Mouse (Mus musculus) right cerebral cortex, postnatal 14 days (tissue): ENCODE results near the gene Rab3c.

Experiments used
- DNase-seq: peaks from one replicate; pipeline ENCODE4 v3.0.0; 2022

Gene Rab3c

DNA sequence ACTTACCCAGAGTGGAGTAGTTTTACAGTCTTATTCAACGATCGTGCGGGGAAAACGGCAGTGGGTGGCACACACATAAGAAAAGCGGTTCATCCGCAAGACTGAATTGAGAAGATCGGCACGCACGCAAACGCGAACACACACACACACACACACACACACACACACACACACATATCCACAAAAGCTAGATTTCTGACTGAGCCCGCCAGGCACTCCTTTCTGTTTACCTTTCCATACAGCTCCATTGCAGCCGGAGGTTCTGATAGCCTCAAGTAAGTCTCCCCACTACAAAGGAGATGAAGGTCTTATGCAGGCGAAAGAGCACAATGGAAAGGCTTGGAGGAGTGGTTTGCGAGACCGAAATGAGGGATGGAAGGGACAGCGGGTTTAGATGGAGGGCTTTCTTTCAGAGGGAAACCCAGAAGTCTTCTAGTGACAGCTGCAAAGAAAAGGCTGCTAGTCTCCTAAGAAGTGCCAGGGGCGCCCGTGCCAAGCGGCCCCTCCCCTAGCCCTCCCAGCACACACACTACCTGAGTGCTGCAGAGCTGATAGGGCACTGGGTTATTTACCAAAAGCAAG is at the start of gene Rab3c:
Gene Rab3c, minus strand, starts transcription at position 434 of the 582 bp plus-strand sequence.
- no peak for DNase-seq

DNA sequence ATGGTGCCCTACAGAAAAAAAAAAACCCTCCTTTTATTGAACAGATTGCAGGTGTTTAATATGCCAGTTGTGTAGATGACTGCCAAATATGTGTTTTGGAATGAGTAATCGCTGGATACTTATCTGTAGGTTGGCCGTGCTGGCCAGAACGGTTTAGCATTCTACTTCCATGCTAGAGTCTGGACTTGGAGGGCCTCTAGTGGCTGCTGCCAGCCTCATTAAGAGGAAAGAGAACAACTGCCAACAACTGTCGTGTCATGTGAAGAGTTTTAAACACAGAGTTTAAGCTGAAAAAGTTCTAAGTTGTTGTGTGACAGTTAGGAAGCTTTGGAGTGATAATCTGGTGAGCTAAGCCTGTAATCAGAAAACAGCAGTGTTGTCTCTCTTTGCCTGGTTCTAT is 38.0 kb upstream of the Rab3c start:
- peak; percentile 10 for DNase-seq

DNA sequence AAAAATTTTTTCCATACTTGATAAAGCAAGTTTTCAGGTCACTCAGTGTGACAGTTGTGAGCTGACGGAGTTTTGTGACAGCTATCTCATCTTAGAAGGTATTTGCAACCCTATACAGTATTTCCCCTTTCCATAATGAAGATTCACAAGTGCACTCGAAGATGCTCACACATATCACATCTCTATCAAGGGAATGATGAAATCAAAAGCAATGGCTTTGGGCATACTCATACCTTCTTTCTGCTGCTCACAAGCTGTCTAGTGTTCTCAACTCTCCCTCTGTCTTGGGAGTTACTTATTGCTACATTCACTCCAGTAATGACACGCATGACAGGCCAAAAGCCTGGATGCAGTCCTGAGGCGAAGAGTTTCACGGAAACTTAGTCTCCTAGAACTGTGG is 26.4 kb upstream of the Rab3c start:
- DNase-seq: no peak

DNA sequence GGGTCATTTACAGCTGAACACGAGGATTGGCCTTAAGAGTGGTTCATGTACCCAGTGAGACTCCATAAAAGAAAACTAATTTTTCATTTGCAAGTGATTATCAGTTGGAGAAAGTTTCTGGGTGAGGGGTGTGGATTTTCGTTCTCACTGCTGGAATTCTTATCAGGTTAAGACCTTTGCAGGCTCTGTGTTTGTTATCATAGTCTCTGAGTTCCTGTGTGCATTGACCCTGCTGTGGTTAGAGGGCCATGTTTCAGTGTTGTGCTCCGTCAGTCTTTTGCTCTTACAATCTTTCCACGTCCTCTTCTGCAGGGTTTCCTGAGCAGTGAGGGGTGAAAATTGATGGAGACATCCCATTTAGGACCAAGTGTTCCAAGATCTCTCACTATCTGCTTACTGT is 16.3 kb upstream of the Rab3c start:
- DNase-seq: no peak

DNA sequence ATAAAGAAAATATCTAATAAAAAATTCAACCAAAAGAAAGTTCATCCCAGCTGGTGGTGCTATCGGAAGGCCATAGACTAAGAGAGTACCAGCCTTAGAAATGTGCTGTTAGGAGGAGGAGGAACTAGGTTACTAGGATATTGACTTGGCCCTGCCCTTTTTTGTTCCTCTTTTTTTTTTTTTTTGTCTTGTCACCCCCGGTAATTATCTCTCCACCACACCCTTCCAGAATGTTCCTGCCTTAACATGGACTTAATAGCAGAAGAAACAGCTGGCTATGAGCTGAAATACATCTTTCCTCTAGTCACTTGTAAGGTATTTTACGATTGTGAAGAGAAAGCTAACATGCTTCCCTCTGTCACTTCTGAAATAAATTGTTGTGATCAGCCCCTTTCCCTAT is 7.7 kb upstream of the Rab3c start:
- DNase-seq: no peak

DNA sequence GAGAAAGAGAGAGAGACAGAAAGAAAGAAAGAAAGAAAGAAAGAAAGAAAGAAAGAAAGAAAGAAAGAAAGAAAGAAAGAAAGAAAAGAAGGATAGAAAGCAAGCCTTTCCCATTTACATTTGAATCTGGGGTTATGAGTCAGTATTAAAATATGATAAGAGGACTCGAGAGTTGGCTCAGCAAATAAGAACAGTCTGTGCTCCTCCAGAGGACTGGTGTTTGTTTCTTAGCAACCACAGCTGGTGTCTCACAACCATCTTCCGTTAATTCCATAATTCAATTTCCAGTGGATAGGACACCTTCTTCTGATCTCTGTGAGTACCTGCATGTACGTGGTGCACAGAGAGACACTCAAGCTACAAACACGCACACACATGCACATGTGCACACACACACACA is 3.0 kb upstream of the Rab3c start:
- no peak for DNase-seq

DNA sequence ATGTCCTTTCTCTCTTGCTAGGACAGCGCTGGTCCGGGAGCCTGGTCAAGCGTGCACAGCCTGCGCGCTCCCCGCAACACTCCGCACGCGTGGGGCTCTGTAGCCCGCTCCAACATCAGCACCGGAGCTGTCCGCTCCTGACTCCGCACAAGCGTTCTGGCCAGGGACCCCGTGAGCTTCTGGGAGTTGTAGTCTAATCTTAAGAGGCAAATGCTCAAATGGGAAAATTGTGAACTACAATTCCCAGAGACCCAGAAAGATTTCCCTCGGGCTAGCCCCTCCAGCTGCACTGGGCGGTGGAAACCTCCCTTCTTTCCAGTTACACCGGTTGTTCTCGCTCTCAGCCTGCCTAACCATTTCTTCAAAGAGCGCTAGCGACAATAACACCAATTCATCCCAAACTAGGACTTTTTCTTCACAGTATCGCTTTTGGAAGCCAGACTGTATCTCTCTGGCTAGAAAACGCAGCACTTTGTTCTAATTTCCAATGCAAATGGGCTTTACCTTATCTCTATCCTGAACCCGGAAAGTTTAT is 701 bp downstream of the Rab3c start:
- peak; percentile 66 for DNase-seq

DNA sequence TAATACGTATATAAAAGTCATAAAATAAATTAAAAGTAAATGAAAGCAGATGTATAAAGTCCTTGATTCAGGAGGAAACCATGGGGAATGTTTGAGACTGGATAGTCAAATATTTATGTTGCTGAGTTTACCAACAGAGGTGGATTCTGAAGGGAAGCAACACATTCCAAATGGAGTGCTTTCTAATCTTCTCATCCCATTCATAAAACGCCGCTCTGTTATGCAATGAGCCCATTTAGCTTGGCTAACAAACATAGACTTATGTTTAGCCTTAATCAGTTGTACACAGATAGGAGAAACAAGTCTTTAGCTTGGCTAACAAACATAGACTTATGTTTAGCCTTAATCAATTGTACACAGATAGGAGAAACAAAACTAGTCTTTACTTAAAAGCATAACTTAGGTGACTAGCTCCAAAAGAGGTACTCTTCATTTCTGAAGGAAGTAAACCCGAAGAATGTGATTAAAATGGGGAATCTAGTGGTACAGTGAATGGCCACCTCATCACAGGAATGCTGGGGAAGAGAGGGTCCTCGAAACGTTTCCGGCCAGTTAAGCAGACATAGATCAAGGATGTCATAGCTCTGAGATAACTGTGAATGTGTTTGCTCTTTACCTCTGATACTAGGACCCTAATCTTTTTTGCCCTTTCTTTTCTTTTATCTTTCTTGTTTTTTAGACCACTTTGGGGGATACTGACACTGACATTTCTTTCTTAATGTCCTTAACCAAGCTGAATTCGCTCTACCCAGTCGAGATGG is 1.6 kb downstream of the Rab3c start:
- no peak for DNase-seq

DNA sequence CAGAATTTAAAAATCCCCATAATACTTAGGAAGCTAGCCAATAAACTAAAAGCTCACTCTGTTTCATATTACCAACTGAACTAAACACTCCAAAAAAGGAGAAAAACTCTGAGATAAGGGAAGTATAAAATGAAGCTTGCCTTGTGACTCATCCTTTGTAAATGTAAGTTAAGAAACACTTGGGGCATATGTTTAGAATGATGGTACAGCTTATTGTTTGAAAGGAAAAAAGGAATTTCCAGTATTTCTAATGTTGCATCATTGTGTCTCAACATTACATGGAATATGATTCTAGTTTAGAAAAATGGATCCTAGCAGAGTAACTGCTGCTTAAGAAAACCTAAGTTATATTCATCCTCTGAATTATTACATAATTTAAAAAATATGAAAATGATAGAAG is 3.1 kb downstream of the Rab3c start:
- DNase-seq: no peak

DNA sequence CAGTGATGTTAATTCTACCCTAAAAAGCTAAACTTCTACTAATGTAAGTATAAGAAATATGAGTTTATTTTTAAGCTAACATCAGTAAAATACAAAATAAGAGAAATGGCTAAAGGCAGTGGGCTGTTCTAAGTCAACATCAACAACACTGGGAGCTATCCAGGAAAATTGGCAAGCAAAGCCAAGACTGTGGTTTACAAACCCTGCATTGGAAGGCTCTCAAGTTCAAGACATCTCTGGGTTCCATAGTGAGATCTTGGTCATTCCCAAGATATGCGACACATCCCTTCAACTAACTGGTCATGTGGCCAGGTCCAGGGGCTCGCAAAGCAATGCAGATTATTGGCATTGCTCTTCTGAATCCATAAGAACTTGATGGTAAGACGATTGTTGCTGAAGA is 5.3 kb downstream of the Rab3c start:
- no peak for DNase-seq

DNA sequence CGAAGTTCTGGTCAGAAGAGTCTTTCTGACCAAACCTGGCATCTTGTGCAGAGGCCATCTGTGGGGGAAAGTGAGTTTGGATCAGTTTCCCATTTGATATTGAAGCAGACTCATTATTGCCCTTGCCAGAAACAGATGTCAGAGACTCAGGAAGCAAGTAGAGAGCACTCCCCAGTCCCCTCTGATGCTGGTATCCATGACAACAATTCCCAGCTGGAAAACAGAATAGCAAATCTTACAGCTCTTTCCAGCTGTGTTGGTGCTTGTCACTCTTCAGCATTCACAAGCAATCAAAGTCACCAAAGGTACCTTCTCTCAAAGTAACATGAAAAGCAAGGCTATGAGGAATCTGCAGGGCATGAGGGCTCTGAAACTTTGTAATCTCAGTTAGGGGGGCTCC is 20.1 kb downstream of the Rab3c start:
- no peak for DNase-seq

DNA sequence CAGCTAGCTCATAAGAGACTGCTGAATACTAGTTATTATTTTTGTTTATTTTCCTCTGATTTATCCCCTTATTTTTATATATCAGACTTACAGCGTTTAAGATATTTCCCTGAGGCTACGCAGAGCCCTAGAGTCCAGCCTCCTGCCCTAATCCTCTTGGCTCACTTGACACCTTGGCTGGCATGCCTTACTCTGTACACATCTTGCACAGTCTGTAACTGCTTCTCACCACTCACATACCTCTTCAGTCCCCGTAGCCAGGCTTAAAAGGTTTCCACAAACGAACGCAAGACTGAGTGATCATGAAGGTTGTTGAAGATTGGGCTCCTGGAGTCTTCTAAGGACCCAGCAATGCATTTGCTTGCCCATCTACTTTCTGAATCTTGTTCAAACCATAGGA is 29.3 kb downstream of the Rab3c start:
- no peak for DNase-seq

DNA sequence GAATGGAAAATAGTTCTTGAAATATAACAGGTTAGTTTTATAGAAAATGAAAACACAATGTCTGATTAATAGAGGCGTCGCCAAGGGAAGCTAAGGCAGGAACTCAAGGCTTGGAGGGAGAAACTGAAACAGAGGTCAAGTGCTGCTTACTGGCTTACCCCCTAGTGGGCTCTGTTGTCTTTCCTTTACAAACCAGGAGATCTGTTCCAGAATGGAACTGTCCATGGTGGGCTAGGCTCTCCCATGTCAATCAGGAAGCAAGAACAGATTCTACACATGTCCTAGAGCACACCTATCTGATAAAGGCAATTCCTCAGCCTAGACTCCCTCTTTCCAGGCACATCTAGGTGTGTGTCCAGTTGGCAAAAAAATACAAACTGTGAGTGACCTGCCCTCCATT is 32.3 kb downstream of the Rab3c start:
- DNase-seq: no peak

DNA sequence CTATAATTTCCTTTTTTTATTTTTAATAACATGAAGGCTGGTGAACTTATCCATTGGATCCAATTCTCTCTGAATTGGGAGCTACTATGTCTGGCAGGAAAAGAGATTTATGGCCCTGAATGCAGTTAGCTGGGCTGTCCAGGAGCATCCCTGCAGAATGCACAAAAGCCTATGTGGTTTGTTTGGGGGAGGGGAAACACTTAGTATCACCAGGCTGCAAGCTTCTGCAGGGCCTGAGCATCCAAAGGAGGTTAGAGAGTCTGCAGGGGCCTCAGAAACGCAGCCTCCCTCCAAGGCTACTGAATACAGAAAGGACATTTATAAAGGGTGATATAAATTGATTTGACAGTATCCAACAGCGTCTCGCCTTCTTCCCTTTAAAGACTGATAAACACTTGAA is 41.8 kb downstream of the Rab3c start:
- no peak for DNase-seq

DNA sequence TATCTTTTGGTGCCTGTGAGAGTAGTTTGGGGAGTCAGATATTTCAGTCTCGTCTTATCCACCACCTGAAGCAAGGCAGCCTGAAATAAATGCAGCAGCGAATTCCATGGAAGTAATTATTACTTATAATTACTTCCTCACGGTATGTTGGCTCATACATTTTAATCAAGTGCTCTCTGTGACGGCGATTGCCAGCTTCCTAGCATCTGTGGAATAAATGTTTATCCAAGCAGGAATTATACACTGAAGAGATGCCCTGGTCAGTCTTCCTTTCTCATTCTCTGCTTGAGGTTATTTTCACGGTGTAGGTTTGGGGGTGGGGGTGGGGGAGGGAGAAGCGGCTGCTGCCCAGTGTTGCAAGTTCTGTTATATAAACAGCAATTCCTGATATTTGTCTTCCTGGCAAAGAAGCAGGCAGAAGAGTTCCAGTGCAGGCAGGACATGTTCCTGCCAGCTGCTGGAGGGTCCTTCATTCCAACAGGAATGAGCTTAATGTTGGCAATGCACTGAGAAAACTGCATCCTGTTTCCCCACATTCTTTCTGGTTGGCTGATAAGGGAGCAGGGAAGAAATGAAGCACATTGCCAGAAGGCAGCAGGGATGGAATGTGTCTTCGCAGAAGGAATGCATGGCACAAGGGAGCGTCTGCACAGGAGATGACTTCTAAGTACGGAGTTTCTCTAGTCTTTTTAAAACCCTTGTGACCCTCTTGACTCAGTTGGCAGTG is 43.4 kb downstream of the Rab3c start:
- DNase-seq: no peak

DNA sequence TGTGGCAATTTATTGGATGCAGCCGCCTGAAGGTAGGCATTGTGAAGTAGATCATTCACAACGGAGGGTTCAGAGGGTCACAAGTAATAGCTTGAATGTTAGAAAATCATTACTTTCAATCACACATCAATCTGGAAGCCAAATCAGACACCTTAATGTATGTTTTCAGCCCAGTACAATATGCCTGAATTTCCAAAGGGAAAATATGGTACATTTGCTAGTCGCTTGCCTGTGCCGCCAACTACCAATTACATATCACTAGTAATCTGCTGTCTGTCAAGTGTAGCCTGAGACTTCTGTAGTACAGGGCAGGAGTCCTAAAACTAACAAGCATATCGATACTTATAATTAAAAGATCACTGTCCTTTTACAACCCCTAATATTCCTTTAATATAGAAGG is 47.4 kb downstream of the Rab3c start:
- no peak for DNase-seq

DNA sequence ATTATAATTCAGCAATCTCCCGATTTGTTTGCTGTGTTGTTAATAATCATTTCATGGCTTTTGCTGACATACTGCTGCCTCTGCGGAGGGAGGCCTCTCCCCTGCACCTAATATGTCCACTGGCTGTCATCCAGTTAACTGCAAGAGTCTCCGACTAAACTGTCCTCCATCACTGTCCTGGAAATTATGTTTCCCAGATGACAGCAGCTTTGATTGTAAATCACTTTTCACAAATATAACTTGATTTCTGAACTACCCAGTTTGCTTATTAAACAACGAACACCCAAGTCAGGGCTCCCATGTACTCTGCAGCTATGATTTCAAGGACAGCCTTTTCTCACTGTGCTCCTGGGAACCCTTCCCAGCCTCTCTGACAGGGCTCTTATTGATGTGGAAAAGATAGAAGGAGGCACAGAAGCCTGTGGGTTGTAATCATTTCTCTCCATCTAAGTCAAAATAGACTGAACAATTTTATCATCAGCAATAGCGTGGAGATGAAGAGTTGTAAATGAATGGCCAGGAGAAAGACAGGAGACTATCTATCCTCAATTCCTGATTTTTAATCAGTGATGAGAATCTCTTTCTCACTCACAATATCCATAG is 49.6 kb downstream of the Rab3c start:
- no peak for DNase-seq

DNA sequence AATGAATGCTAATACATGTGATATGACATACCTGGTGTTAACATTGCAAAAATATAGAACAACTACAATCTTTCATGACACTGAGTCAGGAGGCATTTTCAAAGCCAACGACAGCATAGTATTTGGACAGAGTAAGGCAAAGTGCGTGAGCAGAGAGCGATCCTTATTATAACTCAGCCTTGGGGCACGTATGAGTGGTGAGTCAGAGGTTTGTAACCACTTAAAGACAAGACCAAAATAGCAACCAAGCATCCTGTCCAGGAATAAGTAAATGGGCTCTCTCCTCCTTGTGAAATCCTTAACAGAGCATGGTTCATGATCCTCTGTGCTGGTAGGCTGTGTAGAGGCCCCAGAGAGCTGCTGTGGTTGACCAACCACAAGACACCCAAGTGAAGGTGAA is 50.8 kb downstream of the Rab3c start:
- no peak for DNase-seq

DNA sequence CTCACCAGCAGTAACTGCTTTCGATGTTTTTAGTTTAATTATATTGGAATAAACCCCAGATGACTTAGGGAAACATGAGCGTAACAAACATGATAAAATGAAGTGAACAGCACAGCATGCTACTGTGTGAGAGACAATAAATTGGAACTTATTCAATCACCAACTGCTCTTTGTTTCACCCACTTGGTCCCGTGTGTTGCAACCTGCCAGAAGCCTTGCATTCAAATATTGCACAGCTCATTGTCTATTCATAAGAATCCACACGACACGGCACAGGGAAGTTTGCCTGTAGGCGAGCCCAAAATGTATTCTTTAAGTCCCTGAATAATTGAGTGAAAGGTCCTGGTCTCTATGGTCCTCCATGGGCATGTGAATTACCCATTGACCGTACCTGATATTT is 61.6 kb downstream of the Rab3c start:
- no peak for DNase-seq

DNA sequence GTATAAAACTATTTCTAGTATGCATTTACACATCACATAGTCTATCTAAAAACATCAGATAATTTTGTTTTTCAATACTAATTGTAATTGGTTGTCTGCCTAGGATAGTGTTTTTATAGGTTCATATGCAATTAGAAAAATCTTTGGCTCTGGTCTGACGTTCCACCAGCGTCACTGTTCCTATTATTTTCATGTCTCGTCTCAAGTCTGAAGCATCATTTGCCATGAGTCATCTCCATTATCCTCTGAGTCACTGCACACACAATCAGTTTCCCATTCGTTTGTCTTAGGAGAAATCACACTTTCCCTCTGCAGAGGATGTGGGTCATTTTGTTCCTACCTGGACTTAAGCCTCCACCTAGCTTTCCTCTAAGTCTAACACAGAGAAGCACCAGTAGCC is 62.3 kb downstream of the Rab3c start:
- DNase-seq: no peak

DNA sequence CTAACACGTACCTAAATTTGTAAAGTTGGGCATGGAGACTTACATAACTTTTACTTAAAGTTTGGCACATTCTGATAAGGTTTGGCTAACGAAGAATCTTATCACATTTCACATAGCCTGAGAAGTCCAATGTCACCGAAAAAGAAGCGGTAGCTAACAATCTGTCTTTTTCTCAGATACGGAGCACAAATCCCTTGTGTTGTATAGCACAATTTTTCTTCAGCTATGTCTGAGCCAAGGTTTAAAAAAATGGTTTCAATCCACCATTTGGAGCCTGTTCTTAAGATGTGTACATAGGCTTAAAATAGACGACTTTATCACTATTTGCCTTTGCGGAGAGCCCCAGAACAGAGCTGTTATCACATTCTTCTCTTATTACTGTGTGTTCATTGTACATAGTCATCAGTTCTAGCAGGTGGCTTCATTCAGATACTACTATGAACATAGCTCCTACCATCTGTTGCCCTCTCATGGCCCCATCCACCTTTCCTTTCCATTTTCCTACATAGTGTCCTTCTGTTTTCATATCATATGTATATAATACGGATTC is 69.2 kb downstream of the Rab3c start:
- no peak for DNase-seq

DNA sequence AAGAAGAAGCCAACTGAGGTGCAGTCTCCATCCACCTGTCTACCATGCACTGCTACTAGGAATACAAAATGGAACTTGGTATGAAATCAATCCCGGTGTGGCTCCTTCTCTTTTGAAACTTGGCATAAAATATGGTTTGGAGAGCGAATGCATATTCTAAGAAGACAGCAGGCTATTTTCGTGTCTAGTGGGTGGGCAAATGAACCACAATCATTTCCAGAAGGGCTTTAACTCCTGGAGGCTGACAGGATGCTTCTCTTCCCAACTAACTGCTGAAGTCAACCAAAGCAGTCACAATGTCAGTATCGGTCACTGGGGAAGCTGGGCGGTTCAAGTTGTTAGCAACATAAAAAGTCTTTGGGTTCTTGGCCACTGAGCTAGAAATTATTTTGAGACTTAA is 81.9 kb downstream of the Rab3c start:
- DNase-seq: no peak

DNA sequence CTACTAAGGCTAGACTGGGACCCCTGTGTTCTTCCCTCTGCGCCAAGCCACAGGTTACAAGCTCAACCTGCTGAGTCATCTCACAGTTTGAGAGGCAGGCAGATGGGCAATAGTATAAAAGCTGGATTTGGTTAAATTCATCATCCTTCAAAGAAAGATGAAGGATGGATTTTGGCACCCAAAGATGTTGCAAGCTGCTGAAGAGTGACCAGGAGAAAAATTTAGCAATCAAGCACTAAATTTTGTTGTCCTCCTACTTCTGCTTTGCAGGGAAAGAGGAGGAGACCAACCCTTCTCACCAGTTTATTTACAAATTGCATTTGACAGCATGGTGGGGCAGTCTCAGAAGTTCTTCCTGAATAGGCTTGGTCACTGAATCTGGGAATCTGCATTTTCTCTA is 90.8 kb downstream of the Rab3c start:
- no peak for DNase-seq
